Mouse (Mus musculus): ENCODE data around the gene Pms1.

The Pms1 gene

GRCm38 (mm10) chr1:53194536-53194935 is 102.3 kb downstream of the Pms1 start:
- no peak for DNase-seq

- DNase-seq = no peak
Observed at GRCm38 (mm10) chr1:53191234-53191633, 105.6 kb downstream of the Pms1 start.

GRCm38 (mm10) chr1:53189620-53190019 is 107.2 kb downstream of the Pms1 start:
- no peak for DNase-seq

GRCm38 (mm10) chr1:53187536-53187935 is 109.3 kb downstream of the Pms1 start, which contains the start of gene 1700019A02Rik:
Gene 1700019A02Rik (minus strand): TSS chr1:53187636.
- no peak for DNase-seq

- DNase-seq = no peak
Observed at GRCm38 (mm10) chr1:53186301-53186700, 110.5 kb downstream of the Pms1 start.

GRCm38 (mm10) chr1:53157715-53158114 is 139.1 kb downstream of the Pms1 start:
- DNase-seq = no peak

All from cerebellum, postnatal 36 days (tissue).